Mouse (Mus musculus) urinary bladder, adult 2 months (tissue): Measurements from ENCODE around the gene Trmt10a. TPM values are rescaled to one million over a fixed set of nuclear protein-coding genes. Genes with fewer than 3 reads are reported as not detected.
A peak's percentile ranks its signal among the peaks of the same experiment; 100 is the strongest.

Experiments used
- DNase-seq: peaks from one replicate; pipeline ENCODE4 v3.0.0; 2022; ENCODE audit warnings: low spot score
- polyA plus RNA-seq: library from polyadenylated mRNA; depleted of rRNA; stranded (reverse); fragments of >200 nt; gene quantifications from 2 replicates; pipeline ENCODE4 v1.2.3, GENCODE M21; 2012; rRNA removed

Trmt10a gene
- polyA plus RNA-seq, 1 experiment: 7.5 TPM

DNA sequence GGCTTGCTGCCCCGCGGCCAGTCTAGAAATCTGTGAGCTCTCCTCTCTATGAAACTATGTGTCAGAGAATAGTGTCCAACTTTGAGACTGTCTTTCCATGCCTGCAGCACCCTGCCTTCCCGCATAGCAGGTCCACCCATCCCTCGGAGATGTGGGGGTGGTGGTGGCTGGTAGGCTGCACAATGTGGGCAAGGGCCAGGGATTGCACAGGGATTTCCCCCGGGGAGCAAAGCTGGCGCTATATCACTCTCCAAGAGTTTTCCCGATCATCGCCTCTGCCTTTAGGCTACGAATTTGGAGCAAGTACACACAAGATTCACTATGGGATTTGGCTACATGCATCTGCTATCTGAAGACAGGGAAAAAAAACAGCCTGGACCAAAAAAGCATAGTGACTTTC is 54.3 kb downstream of the Trmt10a start:
- no peak for DNase-seq

GRCm38 (mm10) chr3:138197973-138198721 is 54.9 kb downstream of the Trmt10a start:
- DNase-seq: peak; percentile 65

DNA sequence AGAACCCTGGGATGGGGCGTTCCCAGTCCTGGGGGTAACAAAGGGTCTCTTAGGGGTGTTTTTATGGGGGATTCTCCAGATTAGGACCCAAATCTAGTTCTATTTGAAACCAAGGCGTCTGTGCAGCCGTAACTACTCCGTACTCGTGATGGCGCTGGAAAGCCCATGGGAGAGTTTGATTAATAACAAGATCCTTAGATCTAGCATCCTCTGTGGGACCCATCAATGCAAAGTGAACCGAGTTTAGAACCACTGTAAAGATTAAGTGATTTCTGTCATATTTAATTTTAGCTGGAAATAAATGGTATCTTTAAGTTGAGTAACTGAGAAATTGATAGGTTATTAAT is 55.4 kb downstream of the Trmt10a start:
- DNase-seq: no peak

GRCm38 (mm10) chr3:138208821-138209220 is 65.6 kb downstream of the Trmt10a start:
- DNase-seq: no peak

Other genes with a start within 250 kb of the Trmt10a start
- 81.4 and 102 TPM in 2 replicates for gene Lamtor3, start 224.9 kb upstream of the Trmt10a start, polyA plus RNA-seq
- 16.0 and 16.5 TPM in 2 replicates for gene Dapp1, start 161.9 kb upstream of the Trmt10a start, polyA plus RNA-seq
- gene 1110002E22Rik, start 78.4 kb upstream of the Trmt10a start, polyA plus RNA-seq: 0.03 and 0.10 TPM in 2 replicates
- gene Gm5105, start 76.1 kb upstream of the Trmt10a start, polyA plus RNA-seq: 0.04 and 0.10 TPM in 2 replicates
- gene Mttp, start 1.5 kb downstream of the Trmt10a start, polyA plus RNA-seq: 4.8 and 5.0 TPM in 2 replicates
- 0.03 TPM in 1 of 2 replicates, not detected in the other for gene 4930579F01Rik, start 50.4 kb downstream of the Trmt10a start, polyA plus RNA-seq
- 19.4 and 28.9 TPM in 2 replicates for gene Adh7, start 74.3 kb downstream of the Trmt10a start, polyA plus RNA-seq
- 754 and 825 TPM in 2 replicates for gene Adh1, start 117.5 kb downstream of the Trmt10a start, polyA plus RNA-seq
- gene Adh6a, start 169.8 kb downstream of the Trmt10a start, polyA plus RNA-seq: 0.32 and 0.54 TPM in 2 replicates
- 0.12 and 0.26 TPM in 2 replicates for gene Adh6b, start 198.3 kb downstream of the Trmt10a start, polyA plus RNA-seq